Mouse (Mus musculus) Muller cell, postnatal 12 days (primary cell): ENCODE data around the gene Synm.

Experiments
- DNase-seq: peaks from one replicate; pipeline ENCODE4 v3.0.0-alpha.2; 2015; ENCODE audit errors: inconsistent ontology term

Gene Synm

GRCm38 (mm10) chr7:67749441-67750239 lies 9.9 kb downstream of the Synm start:
- peak; percentile 52 for DNase-seq

- DNase-seq = no peak
These were observed 11.7 kb downstream of the Synm start for GRCm38 (mm10) chr7:67747731-67748305.

GRCm38 (mm10) chr7:67741706-67742105 lies 17.8 kb downstream of the Synm start:
- DNase-seq = peak; percentile 99

- DNase-seq = peak; percentile 73
These were observed 18.7 kb downstream of the Synm start for GRCm38 (mm10) chr7:67740796-67741195.

- DNase-seq = peak; percentile 43
These were observed 19.2 kb downstream of the Synm start for GRCm38 (mm10) chr7:67740382-67740781.

GRCm38 (mm10) chr7:67732276-67732675 lies 27.3 kb downstream of the Synm start:
- no peak for DNase-seq

GRCm38 (mm10) chr7:67730431-67731110 lies 29.0 kb downstream of the Synm start:
- no peak for DNase-seq

- no peak for DNase-seq
These were observed 30.7 kb downstream of the Synm start for GRCm38 (mm10) chr7:67728809-67729208.

GRCm38 (mm10) chr7:67728203-67728602 lies 31.3 kb downstream of the Synm start:
- no peak for DNase-seq

- DNase-seq = no peak
These were observed 34.5 kb downstream of the Synm start for GRCm38 (mm10) chr7:67725016-67725415.

GRCm38 (mm10) chr7:67724536-67724935 lies 35.0 kb downstream of the Synm start:
- no peak for DNase-seq

- no peak for DNase-seq
These were observed 37.4 kb downstream of the Synm start for GRCm38 (mm10) chr7:67722163-67722562.

- DNase-seq = peak; percentile 83
These were observed 40.7 kb downstream of the Synm start for GRCm38 (mm10) chr7:67718804-67719203.

GRCm38 (mm10) chr7:67717520-67717919 lies 42.0 kb downstream of the Synm start:
- no peak for DNase-seq

GRCm38 (mm10) chr7:67716925-67717324 lies 42.6 kb downstream of the Synm start:
- no peak for DNase-seq

GRCm38 (mm10) chr7:67716213-67716878 lies 43.2 kb downstream of the Synm start:
- no peak for DNase-seq

GRCm38 (mm10) chr7:67715176-67715575 lies 44.4 kb downstream of the Synm start:
- no peak for DNase-seq

- peak; percentile 88 for DNase-seq
These were observed 45.6 kb downstream of the Synm start for GRCm38 (mm10) chr7:67713820-67714510.

- DNase-seq = no peak
These were observed 49.3 kb downstream of the Synm start for GRCm38 (mm10) chr7:67710216-67710615.

- no peak for DNase-seq
These were observed 51.4 kb downstream of the Synm start for GRCm38 (mm10) chr7:67708160-67708559.

GRCm38 (mm10) chr7:67701252-67701914 lies 58.2 kb downstream of the Synm start:
- no peak for DNase-seq
